Mouse (Mus musculus) ES-Bruce4 (cell line): ENCODE results near the gene 1700016C15Rik. TPM values are rescaled to one million over a fixed set of nuclear protein-coding genes. Genes with fewer than 3 reads are reported as not detected.

Experiments
- H3K27ac ChIP-seq: 2 replicates; pipeline ENCODE4 v1.5.1; 2012; ENCODE audit warnings: low read length, inconsistent platforms; ENCODE audit not compliant: insufficient read depth
- H3K27me3 ChIP-seq: 2 replicates; pipeline ENCODE4 v1.6.1; 2012; ENCODE audit warnings: mild to moderate bottlenecking, low read length, inconsistent platforms; ENCODE audit not compliant: control insufficient read depth, poor library complexity, insufficient read depth, severe bottlenecking
- H3K36me3 ChIP-seq: 2 replicates; pipeline ENCODE4 v1.6.1; 2012; ENCODE audit warnings: inconsistent platforms, mild to moderate bottlenecking, low read length, moderate library complexity; ENCODE audit not compliant: control insufficient read depth, poor library complexity, insufficient read depth, severe bottlenecking
- H3K4me1 ChIP-seq: one replicate; pipeline ENCODE4 v1.8.1; 2011; ENCODE audit warnings: low read length; ENCODE audit not compliant: control insufficient read depth, insufficient read depth
- H3K4me3 ChIP-seq: 2 replicates; pipeline ENCODE4 v1.5.1; 2011; ENCODE audit warnings: low read depth, mild to moderate bottlenecking, low read length
- H3K9ac ChIP-seq: 2 replicates; pipeline ENCODE4 v1.6.1; 2012; ENCODE audit warnings: low read depth, mild to moderate bottlenecking, inconsistent platforms; ENCODE audit not compliant: poor library complexity, severe bottlenecking
- H3K9me3 ChIP-seq: replicated peaks from 2 replicates; pipeline ENCODE4 v1.6.1; 2012; ENCODE audit warnings: mild to moderate bottlenecking, low read length, inconsistent platforms; ENCODE audit not compliant: control insufficient read depth, poor library complexity, insufficient read depth, severe bottlenecking
- CTCF ChIP-seq: IDR thresholded peaks from one replicate; pipeline ENCODE4 v1.8.1; 2011; ENCODE audit warnings: low read depth, low read length
- EP300 ChIP-seq: IDR thresholded peaks from 2 replicates; pipeline ENCODE4 v1.6.1; 2011; ENCODE audit warnings: low read depth, low read length; ENCODE audit not compliant: insufficient read depth
- POLR2A ChIP-seq: IDR thresholded peaks from one replicate; pipeline ENCODE4 v1.8.1; 2011; ENCODE audit warnings: low read length; ENCODE audit not compliant: insufficient read depth
- polyA plus RNA-seq: library from polyadenylated mRNA; stranded (reverse); fragments of >200 nt; gene quantifications from 2 replicates; pipeline ENCODE4 v1.2.4, GENCODE M21; 2011; ENCODE audit warnings: low read depth; ENCODE audit not compliant: missing spikeins, insufficient read depth, insufficient read length

1700016C15Rik gene
- polyA plus RNA-seq, 1 experiment, result not detected

DNA sequence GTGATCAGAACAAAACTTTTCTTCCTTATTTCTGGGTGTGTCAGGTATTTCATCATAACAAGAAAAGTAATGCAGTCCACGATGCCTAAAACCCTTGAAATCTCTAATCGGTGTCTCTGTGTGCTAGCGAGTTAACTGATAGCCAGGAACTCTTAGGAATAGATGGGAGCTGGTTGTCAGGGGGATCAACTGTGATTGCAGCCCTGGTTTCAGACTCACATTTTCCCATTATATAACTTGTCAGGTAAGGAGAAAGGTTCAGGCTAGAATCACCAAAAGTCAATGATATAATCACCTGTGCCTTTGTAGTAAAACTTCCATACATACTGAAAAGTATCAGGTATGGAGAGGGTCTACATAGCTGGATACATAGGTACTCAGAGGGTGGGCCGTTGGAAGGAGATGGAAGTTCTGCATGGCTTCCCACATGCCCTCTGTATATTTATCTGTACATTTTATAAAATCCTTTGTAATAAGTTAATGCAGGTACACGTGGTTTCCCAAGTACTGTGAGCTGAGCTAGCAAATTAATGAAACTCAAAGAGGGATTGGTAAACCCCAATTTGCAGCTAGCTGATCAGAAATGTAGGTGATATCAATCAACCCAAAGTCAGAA, 15.1 kb upstream of the 1700016C15Rik start:
- TF ChIP-seq CTCF (no peak), POLR2A (no peak), EP300 (no peak)
- H3K4me3 ChIP-seq, result no peak overlapping the region
- no peak overlapping the region for H3K27ac ChIP-seq
- no peaks in the 10 kb centered on the region for H3K36me3 ChIP-seq
- no peaks in the 10 kb centered on the region for H3K27me3 ChIP-seq
- H3K9ac ChIP-seq, result no peak overlapping the region
- H3K9me3 ChIP-seq, result no peaks in the 10 kb centered on the region
- H3K4me1 ChIP-seq, result no peaks in the 10 kb centered on the region

DNA sequence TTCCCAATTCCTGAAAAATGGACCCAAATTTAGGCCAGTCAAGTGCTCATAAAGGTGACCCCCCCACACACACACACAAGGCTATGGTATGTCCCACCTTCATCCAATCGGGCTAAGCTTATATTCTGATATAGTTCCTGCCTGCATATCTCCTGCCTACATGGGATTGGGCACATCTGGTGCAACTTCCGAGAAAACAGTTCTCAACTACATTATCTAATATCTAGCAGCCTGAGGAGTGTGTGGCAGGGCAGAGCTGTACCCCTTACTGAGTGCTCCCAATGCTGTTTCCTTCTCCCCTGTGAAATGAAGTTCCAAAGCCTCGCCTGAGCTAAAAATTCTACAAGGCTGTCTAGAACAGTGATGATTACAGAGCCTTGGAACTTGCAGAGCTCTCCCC, 13.2 kb upstream of the 1700016C15Rik start:
- Histone ChIP-seq H3K36me3 (no peaks in the 10 kb centered on the region), H3K9ac (no peak overlapping the region), H3K4me3 (no peak overlapping the region), H3K27ac (no peak overlapping the region), H3K9me3 (no peaks in the 10 kb centered on the region), H3K4me1 (no peaks in the 10 kb centered on the region), H3K27me3 (no peaks in the 10 kb centered on the region)
- no peak for TF ChIP-seq EP300
- TF ChIP-seq CTCF, result no peak
- no peak for TF ChIP-seq POLR2A

DNA sequence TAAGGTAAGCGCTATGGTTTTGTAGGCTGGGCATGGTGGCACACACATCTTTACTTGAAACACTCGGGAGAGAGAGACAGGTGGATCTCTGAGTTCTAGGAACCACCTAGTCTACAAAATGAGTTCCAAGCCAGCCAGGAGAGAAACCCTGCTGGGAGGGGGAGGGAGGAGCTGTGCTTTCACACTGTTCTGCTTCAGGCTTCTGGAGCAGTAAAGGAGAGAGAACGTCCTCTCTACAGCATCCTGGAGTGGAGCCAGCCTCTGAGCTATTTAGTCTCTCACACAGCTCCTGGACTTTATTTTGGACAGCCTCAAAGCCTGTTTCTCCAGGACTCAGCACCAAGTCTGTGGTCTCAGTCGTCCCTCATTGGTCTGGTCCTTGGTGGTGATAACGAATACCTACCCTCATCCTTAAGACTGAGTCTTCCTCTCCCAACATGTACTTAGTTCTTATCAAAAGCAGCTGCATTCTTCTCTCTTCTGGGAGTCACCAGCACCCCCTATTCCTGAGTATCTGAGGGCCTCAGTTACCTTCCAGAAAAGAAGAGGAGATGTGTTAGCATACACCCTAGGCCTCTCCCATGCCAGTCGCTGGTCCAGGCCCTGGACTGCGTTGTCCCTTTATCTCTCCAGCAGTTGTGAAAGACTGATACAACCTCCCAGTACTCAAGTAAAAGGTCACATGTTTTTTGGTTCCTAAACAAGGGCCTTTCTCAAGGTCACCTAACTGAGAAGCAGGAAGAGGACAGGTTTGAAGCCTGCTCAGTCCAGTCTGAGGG, 12.4 kb upstream of the 1700016C15Rik start:
- Histone ChIP-seq H3K36me3 (no peaks in the 10 kb centered on the region), H3K4me1 (no peaks in the 10 kb centered on the region), H3K4me3 (no peak overlapping the region), H3K27me3 (no peaks in the 10 kb centered on the region), H3K27ac (no peak overlapping the region), H3K9ac (no peak overlapping the region), H3K9me3 (no peaks in the 10 kb centered on the region)
- no peak for TF ChIP-seq POLR2A
- no peak for TF ChIP-seq CTCF
- TF ChIP-seq EP300, result no peak

DNA sequence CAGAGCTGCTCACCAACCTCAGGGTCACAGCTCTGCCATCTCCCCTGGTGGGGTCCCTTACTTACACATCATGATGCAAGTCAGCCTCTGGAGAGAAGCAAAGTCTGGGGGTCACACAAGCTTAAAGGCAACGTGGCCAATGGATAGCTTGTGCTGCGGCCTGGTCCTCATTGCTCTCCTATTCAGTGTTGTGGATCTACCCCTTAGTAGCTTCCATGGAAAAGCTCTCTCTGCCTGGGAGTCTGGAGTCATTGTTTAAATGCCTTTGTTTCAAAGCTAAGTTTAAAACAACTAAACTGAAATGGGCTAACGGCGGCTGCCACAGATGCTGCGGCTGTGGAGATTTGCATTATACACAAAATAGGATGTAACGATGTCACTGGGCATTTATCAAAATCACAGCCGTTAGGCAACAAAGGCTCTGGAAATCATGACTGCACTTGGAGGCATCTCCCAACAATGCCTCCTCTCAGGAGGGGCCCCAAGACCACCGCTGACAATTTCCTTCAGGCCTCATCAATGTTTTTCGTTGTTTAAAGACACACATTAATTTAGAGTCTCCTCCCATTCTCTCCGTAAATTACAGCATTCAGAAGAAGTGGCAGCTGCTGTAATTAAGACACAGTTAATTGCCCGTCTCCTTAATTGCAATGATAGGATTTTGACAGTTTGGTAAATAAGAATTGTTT, 11.1 kb upstream of the 1700016C15Rik start:
- Histone ChIP-seq H3K27me3 (no peaks in the 10 kb centered on the region), H3K4me3 (no peak overlapping the region), H3K4me1 (no peaks in the 10 kb centered on the region), H3K9me3 (no peaks in the 10 kb centered on the region), H3K36me3 (no peaks in the 10 kb centered on the region), H3K27ac (no peak overlapping the region), H3K9ac (no peak overlapping the region)
- no peak for TF ChIP-seq POLR2A
- no peak for TF ChIP-seq CTCF
- no peak for TF ChIP-seq EP300

DNA sequence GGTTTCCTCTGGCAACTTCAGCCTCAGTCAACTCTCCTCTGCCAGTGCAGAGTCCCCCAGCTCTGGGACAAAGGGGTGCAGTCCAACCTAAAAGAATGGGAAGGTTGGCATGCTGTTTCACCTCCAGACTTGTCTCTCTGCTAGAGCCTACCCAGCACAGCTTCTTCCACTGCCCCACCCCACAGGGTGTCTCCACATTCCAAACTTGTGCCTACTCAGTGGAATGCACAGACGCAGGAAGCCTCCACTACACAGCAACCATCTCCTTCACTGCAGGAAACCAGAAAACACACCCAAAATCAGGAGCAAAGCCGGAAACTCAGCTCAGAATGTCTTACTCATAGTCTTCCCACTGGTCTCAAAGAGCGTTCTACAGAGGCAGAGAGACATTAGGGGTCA, 10.6 kb upstream of the 1700016C15Rik start:
- H3K9ac ChIP-seq, result no peak overlapping the region
- H3K9me3 ChIP-seq, result no peaks in the 10 kb centered on the region
- H3K27ac ChIP-seq, result no peak overlapping the region
- no peaks in the 10 kb centered on the region for H3K27me3 ChIP-seq
- TF ChIP-seq CTCF (no peak), EP300 (no peak), POLR2A (no peak)
- H3K36me3 ChIP-seq, result no peaks in the 10 kb centered on the region
- no peak overlapping the region for H3K4me3 ChIP-seq
- no peaks in the 10 kb centered on the region for H3K4me1 ChIP-seq

DNA sequence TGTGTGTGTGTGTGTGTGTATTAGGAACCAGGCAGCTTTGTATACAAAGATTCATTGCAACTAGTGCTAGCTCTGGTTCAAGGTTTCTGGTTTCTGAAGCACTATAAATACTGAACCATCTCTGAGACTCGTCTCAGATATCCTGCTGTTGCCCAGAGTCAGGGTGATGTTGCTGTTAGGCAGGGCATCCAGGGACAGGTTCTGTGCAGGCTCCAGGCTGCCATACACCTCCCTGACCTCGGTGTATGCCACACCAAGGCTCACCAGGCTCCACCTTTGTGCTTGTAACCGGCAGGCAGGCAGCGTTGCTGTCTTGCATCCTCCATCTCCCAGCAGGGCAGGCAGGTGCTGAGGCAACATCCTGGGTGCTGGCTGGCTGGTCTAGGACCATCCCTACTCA, 5.8 kb upstream of the 1700016C15Rik start:
- Histone ChIP-seq H3K27ac (no peak overlapping the region), H3K4me3 (no peak overlapping the region), H3K9ac (no peak overlapping the region), H3K27me3 (no peaks in the 10 kb centered on the region), H3K4me1 (no peaks in the 10 kb centered on the region), H3K9me3 (no peaks in the 10 kb centered on the region), H3K36me3 (no peaks in the 10 kb centered on the region)
- no peak for TF ChIP-seq POLR2A
- TF ChIP-seq EP300, result no peak
- TF ChIP-seq CTCF, result no peak
